Mouse (Mus musculus) lung, adult 18-20 months (tissue): ENCODE measurements at regions not wholly inside any gene's neighbourhood (a gene's known extent, or its start where the extent isn't known, plus 50 kb on each side); places are given as distances from the start of the nearest gene placed in this dataset.

Source experiments
- DNase-seq, 2 experiments: peaks; one replicate each; pipeline ENCODE4 v3.0.0; 2022; ENCODE audit warnings: mixed read lengths in 2 of 2

DNA sequence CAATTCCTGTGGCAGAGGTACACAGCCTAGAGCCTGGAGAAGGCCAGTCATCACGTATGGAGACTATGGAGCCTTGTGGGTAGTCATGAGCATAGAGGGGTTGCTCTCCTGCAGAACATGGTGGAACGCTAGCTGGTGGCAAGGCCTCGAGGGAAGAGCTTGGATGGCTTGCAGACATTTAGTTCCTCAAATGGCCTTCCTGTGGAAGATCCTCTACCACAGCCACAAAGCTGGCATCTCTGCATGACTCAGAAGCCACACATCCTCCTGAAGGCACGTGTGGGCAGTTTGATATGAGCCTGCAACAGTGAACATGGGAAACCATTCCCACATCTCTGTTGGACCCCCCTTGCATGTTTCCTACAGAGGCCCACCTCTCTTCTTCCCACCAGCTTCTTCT lies 547.9 kb upstream of the Lrrc6 start:
- no peak for DNase-seq

GRCm38 (mm10) chr15:67048148-67048547 lies 547.4 kb upstream of the Lrrc6 start:
- peak; percentile 16 to 58 for DNase-seq

- no peak for DNase-seq
Observed at GRCm38 (mm10) chr15:67045920-67046804, 545.5 kb upstream of the Lrrc6 start.

- peak in 1 of 2 experiments; percentile 18 for DNase-seq
Observed at GRCm38 (mm10) chr15:67045329-67045728, 544.6 kb upstream of the Lrrc6 start.

DNA sequence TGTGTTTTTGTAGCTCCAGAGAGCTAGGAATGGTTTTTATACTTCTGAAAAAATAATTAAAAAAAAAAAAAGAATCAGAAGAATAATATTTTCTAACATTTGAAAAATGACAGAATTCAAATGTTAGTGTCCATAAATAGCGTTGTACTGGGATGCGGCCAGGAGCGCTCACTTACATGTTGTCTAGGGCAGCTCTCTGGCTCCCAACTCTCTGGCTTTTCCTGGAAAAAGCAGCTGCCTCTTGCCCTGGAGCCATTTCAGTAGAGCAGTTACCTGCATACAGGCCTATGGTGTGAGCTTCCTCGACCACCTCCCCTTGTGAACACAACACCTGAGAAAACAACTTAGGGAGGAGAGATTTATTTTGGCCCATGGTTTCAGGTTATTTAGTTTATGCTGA lies 544.1 kb upstream of the Lrrc6 start:
- no peak for DNase-seq

GRCm38 (mm10) chr15:67042131-67042530 lies 541.4 kb upstream of the Lrrc6 start:
- no peak for DNase-seq

DNA sequence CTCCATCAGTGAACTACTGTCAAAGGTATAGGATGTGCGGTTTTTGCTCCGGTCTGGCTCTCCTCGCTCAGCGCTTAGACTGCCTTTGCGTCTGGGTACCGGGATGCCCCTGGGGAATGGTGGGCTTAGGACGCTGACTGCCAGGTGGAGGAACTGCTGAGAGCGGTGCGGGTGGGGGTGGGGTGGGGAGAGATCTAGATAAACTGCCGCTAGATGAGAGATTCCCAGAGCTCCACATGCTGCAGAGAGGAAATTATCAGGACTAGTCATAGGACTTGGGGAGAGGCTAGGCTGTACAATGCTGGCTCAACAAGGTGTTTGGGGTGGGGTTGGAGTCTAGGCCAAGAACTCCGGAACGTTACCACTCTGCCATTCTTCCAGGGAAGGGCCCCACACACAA lies 539.5 kb upstream of the Lrrc6 start:
- no peak for DNase-seq

GRCm38 (mm10) chr15:67039421-67039907 lies 538.8 kb upstream of the Lrrc6 start:
- peak; percentile 83 to 85 for DNase-seq

GRCm38 (mm10) chr15:67037647-67038046 lies 536.9 kb upstream of the Lrrc6 start:
- no peak for DNase-seq

DNA sequence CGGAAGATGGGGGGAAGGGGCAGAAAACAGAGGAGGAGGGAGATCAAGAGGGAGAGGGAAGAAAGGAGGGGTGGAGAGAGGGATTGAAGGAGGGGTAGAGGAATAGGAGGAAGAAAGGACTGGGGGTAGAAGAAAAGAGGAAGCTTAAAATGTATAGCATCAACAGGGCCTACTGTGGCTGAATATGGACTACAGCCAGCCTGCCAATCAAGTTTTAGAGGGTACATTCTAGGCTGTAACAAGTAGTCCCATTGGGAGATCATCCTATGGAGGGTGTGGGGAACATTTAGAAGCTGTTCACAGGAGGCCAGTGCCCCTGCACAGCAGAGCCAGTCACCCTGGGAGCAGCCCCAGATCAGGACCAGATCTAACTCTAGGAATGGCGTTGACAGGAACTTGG lies 535.6 kb upstream of the Lrrc6 start:
- no peak for DNase-seq

DNA sequence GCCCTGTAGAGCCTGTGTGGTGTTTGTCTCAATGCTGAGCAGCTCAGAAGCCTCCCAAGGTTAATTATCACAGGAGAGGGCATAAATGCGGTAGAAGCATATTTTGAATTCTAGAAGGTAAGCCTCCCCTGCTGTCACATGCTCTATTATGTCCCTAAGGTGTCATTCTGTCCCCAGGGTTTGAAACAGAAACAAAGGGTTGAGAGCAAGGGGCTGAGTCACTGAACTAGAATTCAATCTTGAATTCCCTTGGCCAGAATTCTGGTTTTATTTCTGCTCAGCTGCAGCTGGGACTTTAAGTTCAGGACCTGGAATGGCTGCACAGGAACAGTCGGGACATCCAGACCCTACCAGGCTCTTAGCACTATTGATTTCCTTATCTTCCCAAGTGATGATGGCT lies 533.2 kb upstream of the Lrrc6 start:
- DNase-seq, result no peak

DNA sequence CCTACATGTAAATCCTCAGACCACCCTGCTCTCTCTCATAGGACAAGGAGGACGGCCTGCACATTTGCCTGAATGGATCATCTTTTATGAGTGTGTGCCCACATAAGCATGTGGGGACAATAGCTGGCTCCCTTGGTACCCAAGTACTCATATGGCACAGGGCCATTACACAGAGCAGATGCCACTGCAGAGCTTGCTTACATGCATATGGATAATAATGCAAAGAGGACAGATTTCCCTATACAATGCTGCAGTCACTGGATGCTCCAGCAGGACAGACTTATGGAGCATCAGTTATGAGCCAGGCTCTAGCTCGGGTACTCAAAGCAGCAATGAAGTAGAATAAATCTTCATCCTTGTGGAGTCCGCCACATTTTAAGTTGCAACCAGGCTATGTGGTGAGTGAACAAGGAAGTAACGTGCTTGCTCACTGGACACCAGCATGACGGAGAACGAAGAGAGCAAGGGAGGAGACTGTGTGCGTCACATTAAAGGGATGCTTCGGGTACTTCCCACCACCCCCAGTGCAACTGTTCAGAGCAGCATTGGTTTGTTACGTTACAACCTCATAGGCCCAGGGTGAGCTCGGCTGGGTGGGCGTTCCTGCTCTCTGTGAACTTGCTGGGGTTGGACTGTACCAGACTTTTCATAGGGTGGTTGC lies 531.3 kb upstream of the Lrrc6 start:
- DNase-seq, result no peak

DNA sequence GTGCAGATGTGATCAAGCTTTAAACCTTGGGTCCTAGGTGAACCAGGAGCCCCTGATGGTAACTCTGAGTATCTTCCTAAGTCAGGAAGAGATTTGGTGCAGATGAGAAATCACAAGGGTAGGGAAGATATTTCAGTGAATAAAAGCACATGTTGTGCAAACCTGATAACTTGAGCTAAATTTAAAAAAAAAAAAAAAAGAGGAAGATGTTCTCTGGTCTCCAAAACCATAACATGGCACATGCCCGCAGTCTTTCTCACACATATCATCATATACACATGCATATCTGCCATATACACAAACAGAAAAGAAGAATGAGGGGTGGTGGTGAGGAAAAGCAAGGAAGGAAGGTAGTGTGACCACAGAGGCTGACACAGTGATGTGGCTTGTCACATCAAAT lies 530.3 kb upstream of the Lrrc6 start:
- DNase-seq, result no peak

- DNase-seq, result no peak
Observed at GRCm38 (mm10) chr15:67028161-67028560, 527.5 kb upstream of the Lrrc6 start.

- no peak for DNase-seq
Observed at GRCm38 (mm10) chr15:67027751-67028150, 527.0 kb upstream of the Lrrc6 start.

DNA sequence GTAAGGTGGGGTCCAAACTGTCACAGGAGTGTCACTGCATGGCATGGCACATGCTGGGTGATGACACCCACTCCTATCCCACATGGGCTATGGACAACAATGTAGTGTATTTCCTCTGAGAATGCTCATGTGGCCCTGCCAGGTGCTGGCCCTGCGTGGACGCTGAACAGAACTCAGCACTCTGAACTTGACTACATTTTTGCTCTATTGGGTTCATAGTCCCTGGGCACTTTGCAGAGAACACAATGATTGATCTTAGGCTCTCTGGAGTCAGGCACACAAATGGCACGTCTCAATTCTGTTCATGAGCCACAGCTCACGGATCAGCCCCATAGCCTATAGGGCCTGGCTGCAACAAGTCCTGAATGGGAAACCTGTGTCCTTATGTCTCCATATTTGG lies 525.0 kb upstream of the Lrrc6 start:
- no peak for DNase-seq

DNA sequence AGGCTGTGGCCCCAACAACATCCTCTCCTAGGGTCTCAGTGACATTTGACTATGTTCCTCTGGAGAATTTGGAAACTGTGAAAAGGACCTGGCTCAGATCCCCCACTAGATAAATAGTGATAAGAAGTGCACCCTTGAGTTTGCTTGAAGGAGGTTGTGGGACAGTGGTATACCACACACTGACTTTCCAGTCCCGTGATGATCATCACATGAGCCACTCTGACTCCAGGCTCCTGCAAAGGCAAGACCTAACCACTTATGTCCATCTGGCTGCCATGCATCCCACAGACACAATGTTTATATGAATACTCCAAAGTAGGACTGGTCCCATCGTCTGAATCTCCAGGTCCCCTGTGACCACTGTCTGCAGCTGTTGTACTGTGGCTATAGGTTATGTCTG lies 523.7 kb upstream of the Lrrc6 start:
- DNase-seq, result no peak

DNA sequence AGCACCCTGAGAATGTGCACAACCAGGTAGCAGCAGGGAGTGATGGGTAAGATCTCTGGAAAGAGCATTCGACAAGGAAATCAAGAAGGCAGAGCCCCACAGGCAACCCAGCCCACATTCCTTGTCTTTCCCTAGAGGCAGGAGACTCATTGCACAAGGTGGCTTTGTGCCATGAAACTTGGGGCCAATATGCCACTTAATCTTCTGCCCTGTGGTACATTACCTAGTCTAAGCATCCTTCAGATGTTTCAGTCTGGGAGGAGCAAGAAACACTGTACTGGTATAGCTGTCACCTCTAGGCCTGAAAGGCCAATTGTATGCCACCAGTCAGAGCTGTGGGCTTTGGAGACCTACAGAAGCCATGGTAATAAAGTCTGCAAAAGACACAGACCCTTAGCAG lies 522.4 kb upstream of the Lrrc6 start:
- no peak for DNase-seq

DNA sequence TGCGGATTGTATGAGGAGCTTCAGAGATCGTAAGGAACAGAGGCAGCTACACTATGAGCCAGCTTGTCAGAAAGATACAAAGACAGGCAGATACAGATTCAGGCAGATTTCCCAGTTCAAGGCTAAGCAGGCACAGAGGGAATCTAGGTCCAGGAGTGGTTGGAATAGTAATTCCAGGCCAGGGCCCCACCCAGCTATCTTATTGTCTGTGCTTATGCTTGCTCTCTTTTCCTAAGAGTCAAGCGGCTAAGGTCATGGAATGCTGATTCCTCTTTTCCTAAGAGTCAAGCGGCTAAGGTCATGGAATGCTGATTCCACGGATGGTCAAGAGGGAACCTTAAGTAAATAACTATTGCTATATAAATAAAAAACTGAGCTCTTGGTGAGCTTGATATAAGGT lies 520.7 kb upstream of the Lrrc6 start:
- no peak for DNase-seq

GRCm38 (mm10) chr15:67019891-67020290 lies 519.2 kb upstream of the Lrrc6 start:
- no peak for DNase-seq

DNA sequence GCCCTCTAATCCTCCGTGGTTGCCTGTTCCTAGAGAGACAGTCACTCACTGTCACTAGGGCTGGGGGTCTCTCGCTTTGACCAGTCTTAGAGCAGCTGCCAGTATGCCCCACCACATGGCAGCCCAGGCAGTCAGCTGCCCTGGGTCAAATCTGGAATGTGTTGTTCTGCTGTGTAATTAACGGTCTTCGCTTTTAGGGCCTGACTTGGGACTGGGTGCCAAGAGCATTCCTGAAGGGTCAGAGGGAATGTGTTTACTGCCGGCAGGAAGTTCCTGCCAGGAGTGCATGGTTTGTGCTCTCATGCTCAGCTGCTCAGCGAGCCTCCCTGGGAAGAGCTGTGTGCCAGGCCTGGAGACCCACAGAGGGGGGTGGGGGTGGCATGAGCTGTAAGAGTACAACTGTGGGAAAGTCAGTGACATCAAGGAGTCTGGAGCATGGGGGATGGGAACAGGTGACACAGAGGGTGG lies 518.5 kb upstream of the Lrrc6 start:
- peak; percentile 24 to 50 for DNase-seq
